Mouse (Mus musculus) heart, embryonic 16.5 days (tissue): Measurements from ENCODE around the gene Dtx3. TPM values are rescaled to one million over a fixed set of nuclear protein-coding genes. Genes with fewer than 3 reads are reported as not detected.

Experiments
- ATAC-seq: fragments of 200-750 bp; cut with Nextera tagmentation; replicated peaks from 2 replicates; pipeline ENCODE4 v1.8.0; 2017; ENCODE audit warnings: moderate number of reproducible peaks; ENCODE audit not compliant: insufficient read depth, low FRiP score; ENCODE audit errors: extremely low read depth
- H3K27ac ChIP-seq: fragments of 300-500 bp; sonication (generic); 2 replicates; pipeline ENCODE4 v1.5.1; 2014; ENCODE audit warnings: mild to moderate bottlenecking, low read length, control low read depth, moderate library complexity
- H3K27me3 ChIP-seq: fragments of 300-500 bp; sonication (generic); 2 replicates; pipeline ENCODE4 v1.6.1; 2014; ENCODE audit warnings: low read length, mixed read lengths; ENCODE audit not compliant: control insufficient read depth, insufficient read depth
- H3K36me3 ChIP-seq: fragments of 300-500 bp; sonication (generic); 2 replicates; pipeline ENCODE4 v1.6.1; 2014; ENCODE audit not compliant: control insufficient read depth, insufficient read depth
- H3K4me1 ChIP-seq: fragments of 300-500 bp; sonication (generic); 2 replicates; pipeline ENCODE4 v1.6.1; 2014; ENCODE audit warnings: low read length, mixed read lengths; ENCODE audit not compliant: control insufficient read depth, insufficient read depth
- H3K4me2 ChIP-seq: fragments of 300-500 bp; sonication (generic); 2 replicates; pipeline ENCODE4 v1.6.1; 2014; ENCODE audit warnings: low read depth, mild to moderate bottlenecking, control low read depth, low read length
- H3K4me3 ChIP-seq: fragments of 300-500 bp; sonication (generic); 2 replicates; pipeline ENCODE4 v1.5.1; 2014; ENCODE audit warnings: mild to moderate bottlenecking, control low read depth, low read length
- H3K9ac ChIP-seq: fragments of 300-500 bp; sonication (generic); 2 replicates; pipeline ENCODE4 v1.6.1; 2014; ENCODE audit warnings: low read length, control low read depth
- H3K9me3 ChIP-seq: fragments of 300-500 bp; sonication (generic); replicated peaks from 2 replicates; pipeline ENCODE4 v1.6.1; 2016; ENCODE audit warnings: low read length; ENCODE audit not compliant: control insufficient read depth
- WGBS: fragments of 180-500 bp; shearing (Covaris S2); extraction: QIAGEN DNeasy Blood & Tissue Kit; methylation state at CpG from one replicate; pipeline ENCODE4 v1.1.7; 2014; 5-methylcytosine and 5-hydroxymethylcytosine counted together
- polyA plus RNA-seq: library from polyadenylated mRNA; unstranded; fragments of >200 nt; fragmentation: Nextera tagmentation; extraction: Ambion mirVana; gene quantifications from 2 replicates; pipeline ENCODE4 v1.2.1, GENCODE M21; 2015

The Dtx3 gene
- polyA plus RNA-seq, 1 experiment from 2014 or later, result 69.9 TPM

- Histone ChIP-seq H3K36me3 (no peaks in the 10 kb centered on the region), H3K4me2 (peak overlapping the region; percentile 6), H3K9me3 (no peaks in the 10 kb centered on the region), H3K4me3 (no peak overlapping the region), H3K27me3 (peaks cover 68% of the 10 kb centered on the region), H3K4me1 (peaks cover 19% of the 10 kb centered on the region), H3K27ac (no peak overlapping the region), H3K9ac (no peak overlapping the region)
- no peak for ATAC-seq
- WGBS, result 6% methylated on average over 7 of the region's 7 CpGs
Measured at GRCm38 (mm10) chr10:127176756-127177155, 18.8 kb downstream of the Dtx3 start.

GRCm38 (mm10) chr10:127176228-127176627 is 19.3 kb downstream of the Dtx3 start:
- H3K27me3 ChIP-seq, result peaks cover 71% of the 10 kb centered on the region
- H3K9me3 ChIP-seq, result no peaks in the 10 kb centered on the region
- no peak for ATAC-seq
- no peak overlapping the region for H3K27ac ChIP-seq
- H3K9ac ChIP-seq, result no peak overlapping the region
- H3K4me3 ChIP-seq, result no peak overlapping the region
- H3K36me3 ChIP-seq, result no peaks in the 10 kb centered on the region
- 41% methylated on average over 3 of the region's 3 CpGs for WGBS
- no peak overlapping the region for H3K4me2 ChIP-seq
- H3K4me1 ChIP-seq, result peaks cover 19% of the 10 kb centered on the region

GRCm38 (mm10) chr10:127174170-127174569 is 21.4 kb downstream of the Dtx3 start:
- Histone ChIP-seq H3K4me3 (no peak overlapping the region), H3K9me3 (no peaks in the 10 kb centered on the region), H3K9ac (no peak overlapping the region), H3K27me3 (peaks cover 73% of the 10 kb centered on the region), H3K36me3 (no peaks in the 10 kb centered on the region), H3K4me1 (peaks cover 18% of the 10 kb centered on the region), H3K4me2 (no peak overlapping the region), H3K27ac (no peak overlapping the region)
- ATAC-seq, result no peak
- 83% methylated on average over 7 of the region's 7 CpGs for WGBS

- peaks cover 68% of the 10 kb centered on the region for H3K27me3 ChIP-seq
- ATAC-seq, result no peak
- no peaks in the 10 kb centered on the region for H3K36me3 ChIP-seq
- H3K4me1 ChIP-seq, result peaks cover 14% of the 10 kb centered on the region
- no peak overlapping the region for H3K4me3 ChIP-seq
- WGBS, result 75% methylated on average over 16 of the region's 16 CpGs
- no peak overlapping the region for H3K27ac ChIP-seq
- H3K9me3 ChIP-seq, result no peaks in the 10 kb centered on the region
- H3K9ac ChIP-seq, result no peak overlapping the region
- no peak overlapping the region for H3K4me2 ChIP-seq
Measured at GRCm38 (mm10) chr10:127173148-127174065, 22.1 kb downstream of the Dtx3 start.

GRCm38 (mm10) chr10:127171631-127172200 is 23.8 kb downstream of the Dtx3 start:
- no peaks in the 10 kb centered on the region for H3K9me3 ChIP-seq
- no peak overlapping the region for H3K9ac ChIP-seq
- no peak for ATAC-seq
- peaks cover 7% of the 10 kb centered on the region for H3K4me1 ChIP-seq
- no peak overlapping the region for H3K27ac ChIP-seq
- H3K27me3 ChIP-seq, result peaks cover 69% of the 10 kb centered on the region
- H3K36me3 ChIP-seq, result no peaks in the 10 kb centered on the region
- H3K4me2 ChIP-seq, result no peak overlapping the region
- H3K4me3 ChIP-seq, result no peak overlapping the region
- WGBS, result 73% methylated on average over 15 of the region's 15 CpGs

GRCm38 (mm10) chr10:127170837-127171272 is 24.7 kb downstream of the Dtx3 start:
- under 1% methylated on average over 29 of the region's 29 CpGs for WGBS
- Histone ChIP-seq H3K4me2 (peak overlapping the region; percentile 67), H3K4me1 (peaks cover 7% of the 10 kb centered on the region), H3K9ac (peak overlapping the region; percentile 17; the same call in 1 of the 2 replicates), H3K36me3 (no peaks in the 10 kb centered on the region), H3K27me3 (peaks cover 62% of the 10 kb centered on the region), H3K27ac (no peak overlapping the region), H3K4me3 (peak overlapping the region; percentile 41), H3K9me3 (no peaks in the 10 kb centered on the region)
- peak; percentile 56 for ATAC-seq

- Histone ChIP-seq H3K27me3 (peaks cover 65% of the 10 kb centered on the region), H3K4me1 (peaks cover 14% of the 10 kb centered on the region), H3K9ac (no peak overlapping the region), H3K27ac (no peak overlapping the region), H3K36me3 (no peaks in the 10 kb centered on the region), H3K4me2 (peak overlapping the region; percentile 67), H3K4me3 (peak overlapping the region; percentile 41), H3K9me3 (no peaks in the 10 kb centered on the region)
- 10% methylated on average over 22 of the region's 22 CpGs for WGBS
- ATAC-seq, result no peak
Measured at GRCm38 (mm10) chr10:127170002-127170401, 25.5 kb downstream of the Dtx3 start.

GRCm38 (mm10) chr10:127167614-127168192 is 27.8 kb downstream of the Dtx3 start:
- Histone ChIP-seq H3K4me2 (no peak overlapping the region), H3K4me1 (peaks cover 19% of the 10 kb centered on the region), H3K27me3 (peaks cover 67% of the 10 kb centered on the region), H3K9me3 (no peaks in the 10 kb centered on the region), H3K27ac (no peak overlapping the region), H3K9ac (no peak overlapping the region), H3K36me3 (no peaks in the 10 kb centered on the region), H3K4me3 (no peak overlapping the region)
- WGBS, result 29% methylated on average over 10 of the region's 10 CpGs
- no peak for ATAC-seq
